Mouse (Mus musculus): ENCODE results near the gene Pik3cb. TPM values are rescaled to one million over a fixed set of nuclear protein-coding genes. Genes with fewer than 3 reads are reported as not detected.

Pik3cb gene
- total RNA-seq, 2 experiments from 2014 or later, result 22.9 to 23.6 TPM

- DNase-seq (ENCODE audit: low spot score in 2 of 2), result no peak
Measured at GRCm38 (mm10) chr9:99152699-99153490, 12.5 kb upstream of the Pik3cb start.

GRCm38 (mm10) chr9:99146855-99147735 is 6.7 kb upstream of the Pik3cb start:
- no peak for DNase-seq (ENCODE audit: low spot score in 2 of 2)

GRCm38 (mm10) chr9:99145756-99146155 is 5.3 kb upstream of the Pik3cb start:
- DNase-seq (ENCODE audit: low spot score in 2 of 2), result no peak

- no peak for DNase-seq (ENCODE audit: low spot score in 2 of 2)
Measured at GRCm38 (mm10) chr9:99144416-99144989, 4.1 kb upstream of the Pik3cb start.

GRCm38 (mm10) chr9:99141618-99142017 is 1.2 kb upstream of the Pik3cb start:
- no peak for DNase-seq (ENCODE audit: low spot score in 2 of 2)

GRCm38 (mm10) chr9:99141171-99141570 is 750 bp upstream of the Pik3cb start:
- DNase-seq (ENCODE audit: low spot score in 2 of 2), result no peak

GRCm38 (mm10) chr9:99139194-99140023 is 1.0 kb downstream of the Pik3cb start:
- no peak for DNase-seq (ENCODE audit: low spot score in 2 of 2)

GRCm38 (mm10) chr9:99137301-99137700 is 3.1 kb downstream of the Pik3cb start:
- no peak for DNase-seq (ENCODE audit: low spot score in 2 of 2)

- DNase-seq (ENCODE audit: low spot score in 2 of 2), result no peak
Measured at GRCm38 (mm10) chr9:99131951-99132470, 8.4 kb downstream of the Pik3cb start.

- DNase-seq (ENCODE audit: low spot score in 2 of 2), result no peak
Measured at GRCm38 (mm10) chr9:99131119-99131518, 9.3 kb downstream of the Pik3cb start.

- no peak for DNase-seq (ENCODE audit: low spot score in 2 of 2)
Measured at GRCm38 (mm10) chr9:99127578-99127977, 12.8 kb downstream of the Pik3cb start.

GRCm38 (mm10) chr9:99122749-99123148 is 17.7 kb downstream of the Pik3cb start:
- DNase-seq (ENCODE audit: low spot score in 2 of 2), result no peak

GRCm38 (mm10) chr9:99112409-99112808 is 28.0 kb downstream of the Pik3cb start:
- DNase-seq (ENCODE audit: low spot score in 2 of 2), result peak; percentile 41 to 70

- no peak for DNase-seq (ENCODE audit: low spot score in 2 of 2)
Measured at GRCm38 (mm10) chr9:99111085-99111484, 29.3 kb downstream of the Pik3cb start.

GRCm38 (mm10) chr9:99110213-99110612 is 30.2 kb downstream of the Pik3cb start:
- DNase-seq (ENCODE audit: low spot score in 2 of 2), result no peak

- DNase-seq (ENCODE audit: low spot score in 2 of 2), result no peak
Measured at GRCm38 (mm10) chr9:99109585-99109984, 30.8 kb downstream of the Pik3cb start.

GRCm38 (mm10) chr9:99104449-99104848 is 36.0 kb downstream of the Pik3cb start:
- no peak for DNase-seq (ENCODE audit: low spot score in 2 of 2)

GRCm38 (mm10) chr9:99103865-99104264 is 36.6 kb downstream of the Pik3cb start:
- DNase-seq (ENCODE audit: low spot score in 2 of 2), result no peak

GRCm38 (mm10) chr9:99098482-99099129 is 41.8 kb downstream of the Pik3cb start:
- DNase-seq (ENCODE audit: low spot score in 2 of 2), result no peak

GRCm38 (mm10) chr9:99097668-99098067 is 42.8 kb downstream of the Pik3cb start:
- DNase-seq (ENCODE audit: low spot score in 2 of 2), result no peak

All from layer of hippocampus, postnatal 14 days (tissue).